Mouse (Mus musculus): ENCODE data around the gene Muc3. TPM values are rescaled to one million over a fixed set of nuclear protein-coding genes. Genes with fewer than 3 reads are reported as not detected.
"Not testable (repeated sequence)": the region's sequence is repeated elsewhere in the genome, so short reads cannot be mapped to it uniquely, and the experiment has no call there.

The Muc3 gene
- total RNA-seq, 2 experiments from 2014 or later: not detected

GRCm38 (mm10) chr5:137159461-137159860, 10.3 kb upstream of the Muc3 start:
- intact Hi-C loops (cut with DNase I): no loop called here
- Histone ChIP-seq H3K4me3 (no peak overlapping the region), H3K27ac (no peak overlapping the region)
- TF ChIP-seq CTCF (IDR thresholded peaks at IDR 0.05): peak; percentile 68
- DNase-seq: peak; percentile 31

DNA sequence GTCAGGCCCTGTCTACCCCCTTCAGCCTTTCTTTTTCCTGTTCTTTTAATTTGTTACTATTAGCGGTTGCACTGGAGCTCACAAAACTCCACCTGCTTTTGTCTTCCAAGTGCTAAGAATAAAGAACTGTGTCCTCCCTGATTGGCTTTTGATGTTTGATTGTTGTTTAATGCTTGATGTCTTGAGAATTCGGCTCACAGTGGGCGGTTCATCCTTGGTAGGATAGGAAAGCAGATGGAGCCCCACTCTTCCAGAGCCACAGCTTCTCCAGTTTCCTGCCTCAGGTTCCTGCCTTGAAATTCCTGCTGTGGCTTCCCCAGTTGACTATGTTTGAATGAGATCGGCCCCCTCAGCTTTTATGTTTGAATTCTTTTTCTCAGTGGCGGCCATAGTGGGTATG, 4.2 kb upstream of the Muc3 start:
- no peak overlapping the region for H3K4me3 ChIP-seq
- no peak for DNase-seq
- H3K27ac ChIP-seq: no peak overlapping the region
- no peak for TF ChIP-seq CTCF (IDR thresholded peaks at IDR 0.05)
- intact Hi-C loops (cut with DNase I): no loop called here

DNA sequence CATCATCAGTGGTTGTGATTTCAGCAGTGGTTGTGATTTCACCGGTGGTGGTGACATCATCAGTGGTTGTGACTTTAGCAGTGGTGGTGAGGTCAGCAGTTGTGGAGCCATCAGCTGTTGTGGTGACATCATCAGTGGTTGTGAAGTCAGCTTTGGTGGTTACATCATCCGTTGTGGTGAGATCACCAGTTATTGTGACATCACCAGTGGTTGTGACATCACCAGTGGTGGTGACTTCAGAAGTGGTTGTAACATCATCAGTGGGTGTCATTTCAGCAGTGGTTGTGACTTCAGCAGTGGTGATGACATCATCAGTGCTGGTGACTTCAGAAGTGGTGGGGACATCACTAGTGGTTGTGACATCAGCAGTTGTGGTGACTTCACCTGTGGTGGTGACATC, 3.5 kb upstream of the Muc3 start:
- TF ChIP-seq CTCF (IDR thresholded peaks at IDR 0.05): no peak
- Histone ChIP-seq H3K4me3 (no peak overlapping the region), H3K27ac (no peak overlapping the region)
- DNase-seq: no peak
- intact Hi-C loops (cut with DNase I): no loop called here

GRCm38 (mm10) chr5:137140836-137141235, 8.3 kb downstream of the Muc3 start:
- Histone ChIP-seq H3K27ac (no peak overlapping the region), H3K4me3 (no peak overlapping the region)
- intact Hi-C loops (cut with DNase I): no loop called here
- no peak for TF ChIP-seq CTCF (IDR thresholded peaks at IDR 0.05)
- no peak for DNase-seq

- no peak for DNase-seq
- intact Hi-C loops (cut with DNase I): no loop called here
- H3K27ac ChIP-seq: no peak overlapping the region
- TF ChIP-seq CTCF (IDR thresholded peaks at IDR 0.05): no peak
- H3K4me3 ChIP-seq: no peak overlapping the region
These were observed 10.1 kb downstream of the Muc3 start for GRCm38 (mm10) chr5:137138977-137139376.

DNA sequence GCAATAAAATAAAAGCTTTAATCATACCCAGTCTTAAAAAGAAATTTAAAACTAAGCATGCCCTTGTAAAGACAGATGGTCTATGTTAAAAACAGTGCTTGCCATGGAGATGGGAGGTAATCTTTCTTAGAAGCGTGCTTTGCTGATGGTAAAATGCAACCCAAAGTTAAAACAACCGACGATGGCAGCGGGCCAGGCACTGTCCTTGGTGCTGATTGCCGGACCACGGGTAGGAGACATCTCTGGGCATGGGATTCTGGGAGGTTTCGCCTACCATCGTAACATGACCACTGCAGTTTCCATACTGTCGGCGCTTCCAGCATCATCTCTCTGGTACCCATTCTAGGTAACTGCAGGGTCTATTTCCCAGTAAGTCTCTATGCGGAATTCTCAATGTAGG, 14.2 kb downstream of the Muc3 start:
- no peak overlapping the region for H3K4me3 ChIP-seq
- no peak overlapping the region for H3K27ac ChIP-seq
- intact Hi-C loops (cut with DNase I): no loop called here
- TF ChIP-seq CTCF (IDR thresholded peaks at IDR 0.05): no peak
- DNase-seq: no peak

- peak; percentile 54 for DNase-seq
These were observed 17.6 kb downstream of the Muc3 start for GRCm38 (mm10) chr5:137131490-137131889.

DNA sequence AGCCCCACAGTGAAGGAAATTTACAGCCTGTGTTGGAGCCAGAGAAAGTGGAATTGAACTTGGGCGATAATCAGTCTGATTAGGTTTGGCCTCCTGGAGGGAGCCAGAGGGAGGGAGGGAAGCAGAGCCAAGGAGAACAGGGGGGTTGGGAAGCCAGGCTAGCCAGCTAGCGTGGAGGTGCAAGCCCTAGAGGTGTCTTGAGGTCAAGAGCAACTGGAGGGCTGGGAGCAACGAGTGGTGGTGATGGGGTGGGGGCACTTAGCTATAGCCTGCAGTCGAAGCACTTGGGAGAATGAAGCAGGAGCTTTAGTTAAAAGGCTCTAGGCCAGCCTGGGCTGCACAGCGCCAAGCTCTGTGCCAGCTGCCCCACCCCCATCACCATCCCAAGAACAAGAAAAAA, 19.8 kb downstream of the Muc3 start:
- Histone ChIP-seq H3K27ac (no peak overlapping the region), H3K4me3 (no peak overlapping the region)
- intact Hi-C loops (cut with DNase I): loop anchor here (10.0 kb wide), 1 partner anchor 204 kb away; no protein-coding TSS in a partner anchor
- no peak for TF ChIP-seq CTCF (IDR thresholded peaks at IDR 0.05)
- no peak for DNase-seq

More at GRCm38 (mm10) chr5:137131490-137131889, 17.6 kb downstream of the Muc3 start:
- Histone ChIP-seq H3K27ac (no peak overlapping the region), H3K4me3 (no peak overlapping the region)
- intact Hi-C loops (cut with DNase I): no loop called here
- peak; percentile 96; the same call in 1 of the 2 replicates for TF ChIP-seq CTCF (IDR thresholded peaks at IDR 0.05)

- no peak overlapping the region for H3K4me3 ChIP-seq
- no peak overlapping the region for H3K27ac ChIP-seq
- intact Hi-C loops (cut with DNase I): loop anchor here (2.0 to 10.0 kb wide), 2 partner anchors 163 to 199 kb away; partner anchors contain the start of gene Ache
- no peak for TF ChIP-seq CTCF (IDR thresholded peaks at IDR 0.05)
- DNase-seq: no peak
These were observed 25.6 kb downstream of the Muc3 start for GRCm38 (mm10) chr5:137123516-137123915.

- Histone ChIP-seq H3K27ac (no peak overlapping the region), H3K4me3 (peak overlapping the region; percentile 6; the same call in 1 of the 2 replicates)
- peak; percentile 90 for TF ChIP-seq CTCF (IDR thresholded peaks at IDR 0.05)
- intact Hi-C loops (cut with DNase I): loop anchor here (2.0 to 10.0 kb wide), 2 partner anchors 164 to 198 kb away; partner anchors contain the start of gene Ache
- peak; percentile 80 for DNase-seq
These were observed 26.4 kb downstream of the Muc3 start for GRCm38 (mm10) chr5:137122686-137123193.

- DNase-seq: no peak
- intact Hi-C loops (cut with DNase I): loop anchor here (10.0 kb wide), 1 partner anchor 196 kb away; no protein-coding TSS in a partner anchor
- H3K4me3 ChIP-seq: no peak overlapping the region
- no peak for TF ChIP-seq CTCF (IDR thresholded peaks at IDR 0.05)
- H3K27ac ChIP-seq: no peak overlapping the region
These were observed 27.8 kb downstream of the Muc3 start for GRCm38 (mm10) chr5:137121280-137121679.

GRCm38 (mm10) chr5:137118878-137119277, 30.2 kb downstream of the Muc3 start:
- Histone ChIP-seq H3K27ac (no peak overlapping the region), H3K4me3 (no peak overlapping the region)
- no peak for TF ChIP-seq CTCF (IDR thresholded peaks at IDR 0.05)
- intact Hi-C loops (cut with DNase I): no loop called here
- DNase-seq: no peak

DNA sequence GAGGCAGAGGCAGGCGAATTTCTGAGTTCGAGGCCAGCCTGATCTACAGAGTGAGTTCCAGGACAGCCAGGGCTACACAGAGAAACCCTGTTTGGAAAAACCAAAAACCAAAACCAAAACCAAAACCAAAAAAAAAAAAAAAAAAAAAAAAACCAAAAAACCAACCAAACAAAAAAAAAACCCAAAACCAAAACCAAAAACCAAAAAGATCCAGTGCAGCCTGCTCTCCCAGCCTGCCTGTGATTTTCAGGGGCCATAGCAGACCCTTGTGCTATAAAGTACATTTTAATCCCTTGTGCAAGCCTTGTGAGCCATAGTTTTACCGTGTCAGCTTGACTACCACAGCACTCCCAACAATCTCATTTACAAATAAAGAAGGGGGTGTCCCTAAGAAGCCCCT, 31.1 kb downstream of the Muc3 start:
- intact Hi-C loops (cut with DNase I); DNase-seq: not testable (repeated sequence)

DNA sequence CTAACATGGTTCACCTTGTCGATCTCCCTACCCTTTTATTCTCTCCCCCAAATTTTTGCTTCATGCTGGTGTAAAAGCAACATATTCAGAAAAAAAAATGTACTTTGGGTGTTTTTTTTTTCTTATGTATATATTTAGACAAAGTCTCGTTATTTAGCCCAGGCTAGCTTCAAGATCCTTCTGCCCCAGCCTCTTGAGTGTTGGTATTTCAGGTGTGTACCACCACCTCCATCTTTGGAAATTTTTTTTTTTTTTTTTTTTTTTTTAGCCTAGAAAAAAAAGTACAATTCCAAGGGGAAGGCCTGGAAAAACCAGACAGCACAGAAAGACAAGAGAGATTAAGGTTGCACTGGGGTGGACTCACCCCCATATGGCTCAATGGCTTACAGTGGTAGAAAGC, 32.1 kb downstream of the Muc3 start:
- no peak for DNase-seq
- no peak overlapping the region for H3K27ac ChIP-seq
- intact Hi-C loops (cut with DNase I): no loop called here
- H3K4me3 ChIP-seq: no peak overlapping the region
- TF ChIP-seq CTCF (IDR thresholded peaks at IDR 0.05): no peak

More for the DNA sequence above, 31.1 kb downstream of the Muc3 start:
- not testable (repeated sequence) for H3K27ac ChIP-seq, H3K4me3 ChIP-seq

Measured in gastrocnemius, adult 2 months (tissue).